Mouse (Mus musculus): ENCODE measurements around the gene Vmn1r201. TPM values are rescaled to one million over a fixed set of nuclear protein-coding genes. Genes with fewer than 3 reads are reported as not detected.

Vmn1r201 gene
- not detected in 2 replicates for polyA plus RNA-seq (2015; fragmentation: Nextera tagmentation; extraction: Ambion mirVana)

GRCm38 (mm10) chr13:22471623-22472022 lies at the start of gene Vmn1r201:
Gene Vmn1r201, plus strand, starts transcription at chr13:22471923.
- Histone ChIP-seq H3K4me1 (replicated peaks) (no peaks in the 10 kb centered on the region), H3K36me3 (no peaks in the 10 kb centered on the region), H3K4me2 (replicated peaks) (no peak within 1 kb of the TSS), H3K9ac (no peak within 1 kb of the TSS), H3K27ac (no peak within 1 kb of the TSS), H3K27me3 (replicated peaks) (no peaks in the 10 kb centered on the region), H3K9me3 (no peaks in the 10 kb centered on the region), H3K4me3 (replicated peaks) (no peak within 1 kb of the TSS)
- 46% methylated on average over 1 of the region's 1 CpGs for WGBS
- no peak for ATAC-seq

GRCm38 (mm10) chr13:22455145-22455544 lies 16.6 kb upstream of the Vmn1r201 start:
- no peak overlapping the region for H3K4me3 ChIP-seq (replicated peaks)
- no peaks in the 10 kb centered on the region for H3K36me3 ChIP-seq
- H3K27ac ChIP-seq = no peak overlapping the region
- ATAC-seq = no peak
- no peak overlapping the region for H3K4me2 ChIP-seq (replicated peaks)
- no peak overlapping the region for H3K9ac ChIP-seq
- no peaks in the 10 kb centered on the region for H3K4me1 ChIP-seq (replicated peaks)
- H3K9me3 ChIP-seq = no peaks in the 10 kb centered on the region
- H3K27me3 ChIP-seq (replicated peaks) = no peaks in the 10 kb centered on the region

- H3K4me2 ChIP-seq (replicated peaks) = no peak overlapping the region
- no peaks in the 10 kb centered on the region for H3K27me3 ChIP-seq (replicated peaks)
- no peaks in the 10 kb centered on the region for H3K4me1 ChIP-seq (replicated peaks)
- H3K36me3 ChIP-seq = no peaks in the 10 kb centered on the region
- H3K9ac ChIP-seq = no peak overlapping the region
- H3K9me3 ChIP-seq = no peaks in the 10 kb centered on the region
- no peak overlapping the region for H3K4me3 ChIP-seq (replicated peaks)
- no peak for ATAC-seq
- WGBS = 72% methylated on average over 3 of the region's 3 CpGs
- H3K27ac ChIP-seq = no peak overlapping the region
Measured at GRCm38 (mm10) chr13:22502431-22502830, 30.7 kb downstream of the Vmn1r201 start.

GRCm38 (mm10) chr13:22505281-22505680 lies 33.6 kb downstream of the Vmn1r201 start, which contains the start of gene Vmn1r202:
Gene Vmn1r202, minus strand, starts transcription at chr13:22505381.
- no peak within 1 kb of the TSS for H3K27ac ChIP-seq
- no peak for ATAC-seq
- no peaks in the 10 kb centered on the region for H3K36me3 ChIP-seq
- H3K27me3 ChIP-seq (replicated peaks) = no peaks in the 10 kb centered on the region
- no peak within 1 kb of the TSS for H3K4me3 ChIP-seq (replicated peaks)
- no peaks in the 10 kb centered on the region for H3K4me1 ChIP-seq (replicated peaks)
- H3K9me3 ChIP-seq = no peaks in the 10 kb centered on the region
- no peak within 1 kb of the TSS for H3K4me2 ChIP-seq (replicated peaks)
- H3K9ac ChIP-seq = no peak within 1 kb of the TSS

GRCm38 (mm10) chr13:22517814-22518213 lies 46.1 kb downstream of the Vmn1r201 start, which contains the start of gene Vmn1r203:
Gene Vmn1r203, plus strand, starts transcription at chr13:22518114.
- H3K27ac ChIP-seq = no peak within 1 kb of the TSS
- H3K4me3 ChIP-seq (replicated peaks) = no peak within 1 kb of the TSS
- H3K36me3 ChIP-seq = no peaks in the 10 kb centered on the region
- no peak within 1 kb of the TSS for H3K4me2 ChIP-seq (replicated peaks)
- no peaks in the 10 kb centered on the region for H3K4me1 ChIP-seq (replicated peaks)
- no peaks in the 10 kb centered on the region for H3K27me3 ChIP-seq (replicated peaks)
- no peak for ATAC-seq
- no peak within 1 kb of the TSS for H3K9ac ChIP-seq
- no peaks in the 10 kb centered on the region for H3K9me3 ChIP-seq

Other genes starting within 250 kb of the Vmn1r201 start
- not detected in 2 replicates for gene Vmn1r193, start 248.8 kb upstream of the Vmn1r201 start, polyA plus RNA-seq (2015; fragmentation: Nextera tagmentation; extraction: Ambion mirVana)
- not detected in 2 replicates for gene Vmn1r194, start 227.7 kb upstream of the Vmn1r201 start, polyA plus RNA-seq (2015; fragmentation: Nextera tagmentation; extraction: Ambion mirVana)
- gene Vmn1r195, start 201.4 kb upstream of the Vmn1r201 start, polyA plus RNA-seq (2015; fragmentation: Nextera tagmentation; extraction: Ambion mirVana) = not detected in 2 replicates
- not detected in 2 replicates for gene Vmn1r196, start 182.0 kb upstream of the Vmn1r201 start, polyA plus RNA-seq (2015; fragmentation: Nextera tagmentation; extraction: Ambion mirVana)
- not detected in 2 replicates for gene Vmn1r197, start 147.3 kb upstream of the Vmn1r201 start, polyA plus RNA-seq (2015; fragmentation: Nextera tagmentation; extraction: Ambion mirVana)
- gene Vmn1r198, start 121.6 kb upstream of the Vmn1r201 start, polyA plus RNA-seq (2015; fragmentation: Nextera tagmentation; extraction: Ambion mirVana) = not detected in 2 replicates
- not detected in 2 replicates for gene Vmn1r199, start 92.1 kb upstream of the Vmn1r201 start, polyA plus RNA-seq (2015; fragmentation: Nextera tagmentation; extraction: Ambion mirVana)
- gene Vmn1r200, start 81.5 kb upstream of the Vmn1r201 start, polyA plus RNA-seq (2015; fragmentation: Nextera tagmentation; extraction: Ambion mirVana) = not detected in 2 replicates
- not detected in 2 replicates for gene Vmn1r202, start 33.5 kb downstream of the Vmn1r201 start, polyA plus RNA-seq (2015; fragmentation: Nextera tagmentation; extraction: Ambion mirVana)
- not detected in 2 replicates for gene Vmn1r203, start 46.2 kb downstream of the Vmn1r201 start, polyA plus RNA-seq (2015; fragmentation: Nextera tagmentation; extraction: Ambion mirVana)
- not detected in 2 replicates for gene Vmn1r204, start 81.3 kb downstream of the Vmn1r201 start, polyA plus RNA-seq (2015; fragmentation: Nextera tagmentation; extraction: Ambion mirVana)
- not detected in 2 replicates for gene Vmn1r205, start 121.1 kb downstream of the Vmn1r201 start, polyA plus RNA-seq (2015; fragmentation: Nextera tagmentation; extraction: Ambion mirVana)
- not detected in 2 replicates for gene Vmn1r206, start 152.3 kb downstream of the Vmn1r201 start, polyA plus RNA-seq (2015; fragmentation: Nextera tagmentation; extraction: Ambion mirVana)